Mouse (Mus musculus): Measurements from ENCODE around the gene Cyp4x1. TPM values are rescaled to one million over a fixed set of nuclear protein-coding genes. Genes with fewer than 3 reads are reported as not detected.

Gene Cyp4x1
- polyA plus RNA-seq, 2 experiments from 2014 or later, result 0.09 TPM; not detected in 1

DNA sequence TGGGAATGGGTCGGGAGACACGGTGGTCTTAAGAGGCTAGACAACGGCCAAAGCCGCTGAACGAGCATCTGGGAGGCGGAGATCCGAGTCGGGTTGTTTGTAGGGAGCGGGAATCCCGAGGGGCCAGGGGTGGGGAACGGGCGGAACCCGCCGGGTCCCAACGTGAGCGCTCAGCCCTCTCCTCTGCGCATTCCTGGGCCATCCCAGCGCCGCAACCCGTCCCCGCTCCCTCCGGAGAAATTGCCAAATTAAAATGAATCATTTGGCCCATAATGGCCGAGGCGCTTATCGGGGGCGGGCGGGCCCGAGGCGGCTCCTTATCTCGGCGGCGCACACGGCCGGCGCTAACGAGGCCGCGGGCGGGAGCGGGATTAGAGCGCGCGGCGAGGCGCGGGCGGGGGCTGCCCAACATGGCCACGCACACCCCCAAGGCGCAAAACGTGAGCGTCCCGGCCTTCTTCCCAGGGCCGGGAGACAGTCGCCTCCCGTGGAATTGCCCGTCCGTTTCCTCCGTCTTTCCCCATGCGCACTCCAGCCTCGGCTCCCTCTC lies 77.6 kb downstream of the Cyp4x1 start, which contains the start of gene Tal1:
Tal1 (plus strand) TSS at position 56 of the 550 bp plus-strand sequence.
- ATAC-seq, result peak; percentile 26

Other genes starting within 250 kb of the Cyp4x1 start
- under 1 TPM in 1 of 2 experiments, not detected in 1; 0.16 TPM for gene Foxd2, start 225.4 kb downstream of the Cyp4x1 start, polyA plus RNA-seq (2017; shearing (Covaris generic))
- gene Foxe3, start 208.3 kb downstream of the Cyp4x1 start, polyA plus RNA-seq (2017; shearing (Covaris generic)), result not detected
- gene Cmpk1, start 147.0 kb downstream of the Cyp4x1 start, polyA plus RNA-seq (2017; shearing (Covaris generic)), result 10 to 100 TPM; 43.9 to 64.6 TPM
- 1 to 10 TPM; 2.0 TPM for gene Stil, start 134.1 kb downstream of the Cyp4x1 start, polyA plus RNA-seq (2017; shearing (Covaris generic))
- gene Tal1, start 77.9 kb downstream of the Cyp4x1 start, polyA plus RNA-seq (2017; shearing (Covaris generic)), result not detected
- 10 to 100 TPM; 25.7 to 31.9 TPM for gene Pdzk1ip1, start 45.6 kb downstream of the Cyp4x1 start, polyA plus RNA-seq (2017; shearing (Covaris generic))
- not detected for gene Cyp4a29, start 107.8 kb upstream of the Cyp4x1 start, polyA plus RNA-seq (2017; shearing (Covaris generic))
- not detected for gene Cyp4a12a, start 164.8 kb upstream of the Cyp4x1 start, polyA plus RNA-seq (2017; shearing (Covaris generic))

Measured in CD4-positive, CD25-positive, alpha-beta regulatory T cell, adult 4 months (primary cell).